Mouse (Mus musculus) kidney, postnatal 36 days (tissue): Measurements from ENCODE around the gene Zar1l.

Source experiments
- DNase-seq, 2 experiments: peaks; one replicate each; pipeline ENCODE4 v3.0.0; 2021 to 2022; ENCODE audit warnings: mixed read lengths in 2 of 2

Zar1l gene

GRCm38 (mm10) chr5:150478612-150479011 lies 39.4 kb downstream of the Zar1l start:
- DNase-seq, result peak in 1 of 2 experiments; percentile 18

DNA sequence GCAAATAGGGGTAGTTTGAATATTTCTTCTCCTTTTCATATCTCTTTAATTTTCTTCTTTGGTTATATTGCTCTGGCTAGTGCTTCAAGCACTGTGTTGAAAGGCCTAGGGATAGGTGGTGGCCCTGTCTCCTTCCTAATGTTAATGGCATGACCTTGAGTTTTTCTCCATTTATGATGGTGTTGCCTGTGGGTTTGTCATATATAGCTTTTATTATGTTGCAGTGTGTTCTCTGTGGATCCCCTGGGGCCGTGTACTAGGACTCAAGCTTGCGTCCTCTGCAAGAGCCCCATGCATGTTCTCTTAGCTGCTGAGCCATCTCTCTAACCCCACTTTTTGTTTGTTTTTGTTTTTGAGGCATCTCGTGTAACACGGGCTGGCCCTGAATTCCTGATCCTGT lies 40.6 kb downstream of the Zar1l start:
- no peak for DNase-seq

DNA sequence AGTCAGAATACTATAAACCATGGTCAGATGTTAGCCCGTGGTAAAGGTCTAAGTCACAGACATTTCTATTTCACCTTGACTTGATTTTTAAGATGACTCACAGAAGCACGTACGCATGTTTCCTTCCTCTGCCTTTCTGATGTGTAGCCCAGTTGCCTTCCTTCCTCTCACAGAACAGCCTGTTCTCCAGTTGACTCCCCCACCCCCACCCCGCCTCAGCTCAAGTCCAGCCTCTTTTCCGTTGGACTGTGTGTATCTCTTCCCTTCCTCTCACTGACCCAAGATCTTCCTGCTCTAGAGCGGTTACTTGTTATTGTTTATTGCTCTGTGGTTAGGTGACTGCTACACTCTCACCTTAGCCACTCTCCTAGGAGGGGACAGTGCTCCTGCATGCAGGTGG lies 49.5 kb downstream of the Zar1l start:
- DNase-seq, result peak; percentile 47 to 75

DNA sequence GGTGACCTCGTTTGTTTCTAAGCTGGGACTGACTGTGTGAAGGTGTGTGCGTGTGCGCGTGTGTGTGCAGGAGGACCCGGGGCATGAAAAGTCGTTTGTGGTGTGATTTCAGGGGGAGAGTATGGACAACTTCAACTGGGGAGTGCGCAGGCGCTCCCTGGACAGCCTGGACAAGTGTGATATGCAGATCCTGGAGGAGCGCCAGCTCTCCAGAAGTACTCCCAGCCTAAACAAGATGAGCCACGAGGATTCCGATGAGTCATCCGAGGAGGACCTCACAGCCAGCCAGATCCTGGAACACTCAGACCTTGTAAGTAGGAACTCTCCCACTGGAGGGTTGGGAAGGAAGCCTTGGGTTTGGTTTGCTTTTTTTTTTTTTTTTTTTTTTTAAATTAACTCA lies 51.8 kb downstream of the Zar1l start:
- peak; percentile 86 to 95 for DNase-seq

DNA sequence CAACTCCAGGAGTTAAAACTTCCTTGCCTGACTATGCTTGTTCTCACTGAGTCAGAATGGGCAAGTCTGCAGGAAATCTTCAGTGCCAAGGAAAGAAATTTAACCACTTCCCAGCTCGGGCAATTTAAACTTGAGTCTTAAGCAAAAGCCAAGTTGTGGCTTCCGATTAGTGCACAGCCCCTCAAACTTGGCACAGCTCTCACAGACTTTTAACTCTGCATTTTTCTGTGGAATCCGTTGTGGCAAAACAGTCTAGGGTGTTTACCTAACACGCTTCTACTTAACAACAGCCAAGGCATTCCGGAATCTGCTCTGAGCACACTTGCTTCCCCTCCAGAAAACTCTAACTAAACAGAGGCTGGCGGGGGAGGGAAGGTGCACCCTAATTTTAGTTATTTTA lies 52.7 kb downstream of the Zar1l start:
- peak in 1 of 2 experiments; percentile 17 for DNase-seq

DNA sequence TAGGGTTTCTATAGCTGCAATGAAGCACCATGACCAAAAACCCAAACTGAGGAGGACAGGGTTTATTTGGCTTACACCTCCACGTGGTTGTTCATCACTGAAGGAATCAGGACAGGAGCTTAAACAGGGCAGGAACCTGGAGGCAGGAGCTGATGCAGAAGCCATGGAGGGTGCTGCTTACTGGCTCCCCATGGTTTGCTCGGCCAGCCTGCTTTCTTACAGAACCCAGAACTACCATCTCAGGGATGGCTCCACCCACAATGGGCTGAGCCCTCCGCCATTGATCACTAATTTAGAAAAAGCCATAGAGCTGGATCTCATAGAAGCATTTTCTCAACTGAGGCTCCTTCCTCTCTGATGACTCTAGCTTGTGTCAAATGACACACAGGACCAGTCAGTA lies 53.2 kb downstream of the Zar1l start:
- no peak for DNase-seq

DNA sequence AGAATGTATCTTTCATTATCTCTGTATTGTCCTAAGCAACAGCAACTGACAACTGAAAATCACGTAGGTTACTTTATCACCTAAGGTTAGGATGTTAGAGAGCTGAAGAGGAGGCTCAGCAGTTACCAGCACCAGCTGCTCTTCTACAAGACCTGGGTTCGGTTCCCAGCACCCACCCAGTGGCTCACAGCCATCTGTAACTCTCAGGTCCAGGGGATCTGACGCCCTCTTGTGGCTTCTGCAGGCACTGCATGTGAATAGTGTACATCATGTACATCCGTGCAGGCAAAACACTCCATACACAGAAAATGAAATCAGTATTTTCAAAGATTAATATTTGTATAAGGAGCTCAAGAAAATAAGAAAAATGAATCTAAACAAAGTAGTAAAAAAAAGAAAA lies 58.2 kb downstream of the Zar1l start:
- DNase-seq, result no peak

GRCm38 (mm10) chr5:150457904-150458739 lies 59.8 kb downstream of the Zar1l start:
- DNase-seq, result peak in 1 of 2 experiments; percentile 6

DNA sequence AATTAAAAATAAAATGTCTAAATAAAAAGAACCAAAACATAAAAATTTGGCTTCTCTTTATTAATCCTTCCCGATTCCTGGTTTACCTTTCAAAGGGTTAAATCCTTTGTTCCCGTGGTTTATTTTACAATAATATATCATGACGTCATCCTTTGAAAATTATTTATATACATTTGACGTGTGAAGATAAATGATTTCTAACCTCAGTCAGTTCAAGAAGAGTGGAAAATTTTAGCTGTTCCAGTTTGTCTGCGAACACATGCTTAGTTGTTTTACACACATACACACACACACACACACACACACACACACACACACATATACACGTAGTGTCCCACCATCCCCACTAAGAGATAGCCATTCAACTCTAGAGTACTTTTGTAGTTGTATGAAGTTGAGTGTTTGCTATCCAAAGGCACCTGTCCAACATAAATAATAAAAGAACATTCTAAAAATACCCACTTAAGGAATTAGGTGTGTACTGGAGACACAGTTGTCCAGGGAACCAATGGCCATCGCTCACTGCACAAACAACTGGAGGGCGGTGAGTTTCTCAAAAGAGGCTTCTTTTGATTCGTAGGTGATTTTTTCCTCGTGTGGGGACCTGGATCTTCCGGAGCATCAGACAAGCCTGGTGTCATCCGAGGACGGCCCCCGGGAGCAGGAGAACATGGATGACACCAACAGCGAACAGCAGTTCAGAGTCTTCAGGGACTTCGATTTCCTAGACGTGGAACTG lies 60.6 kb downstream of the Zar1l start:
- peak; percentile 47 to 76 for DNase-seq
